ENCODE assay signal across 9 mouse cellular contexts in genomic region chr14:33250956-33251745, GRCm38 (mm10). TPM values are rescaled to one million over a fixed set of nuclear protein-coding genes. Genes with fewer than 3 reads are reported as not detected.
A peak's percentile ranks its signal among the peaks of the same experiment; 100 is the strongest.
DNase-seq lines count a peak whose midpoint lies in the region; ATAC-seq and TF ChIP-seq lines count a peak whose summit lies in the region.
"Had no signal": no experiment of that assay in that cellular context is flagged by ENCODE, and none has a peak within 500 bp of the region (broad histone marks: within the 10 kb centered on the region; RNA-seq: fewer than 3 reads in every experiment).

No protein-coding gene starts in this region.

- H3K27ac ChIP-seq in kidney, adult 2 months (ENCODE audit: insufficient read depth, low read depth, low read length), result no peak overlapping the region
- peak overlapping the region; percentile 51; the same call in 1 of the 2 replicates for H3K27ac ChIP-seq in brown adipose tissue, adult 24 weeks (replicated peaks; ENCODE audit: low read depth, low read length)
- no peak overlapping the region for H3K27ac ChIP-seq in hindbrain, embryonic 16.5 days (ENCODE audit: low read depth, low read length)
- H3K27ac ChIP-seq in midbrain, embryonic 16.5 days (ENCODE audit: low read length), result no peak overlapping the region
- no peak overlapping the region for H3K27ac ChIP-seq in layer of hippocampus, adult 2 months

- TF ChIP-seq POLR2A in kidney, adult 2 months (IDR thresholded peaks at IDR 0.05; ENCODE audit: low read depth, low read length), result no peak

- intact Hi-C loops in gastrocnemius, postnatal 14 days (cut with DNase I; ENCODE audit: low total_unique reads), result no loop called here

- H3K4me1 ChIP-seq in kidney, adult 2 months (ENCODE audit: control insufficient read depth, insufficient read depth, low read length), result 0 out of 2 replicates have a peak, but pooled peaks cover 3% of the 10 kb centered on the region
- H3K4me1 ChIP-seq in brown adipose tissue, adult 24 weeks (ENCODE audit: control insufficient read depth, insufficient read depth, insufficient read length, low read length), result peaks cover 15% of the 10 kb centered on the region
- peaks cover 10% of the 10 kb centered on the region for H3K4me1 ChIP-seq in hindbrain, embryonic 16.5 days (ENCODE audit: control insufficient read depth, insufficient read depth, low read depth, low read length)
- H3K4me1 ChIP-seq in midbrain, embryonic 16.5 days (ENCODE audit: control insufficient read depth, insufficient read depth, low read length), result peaks cover 12% of the 10 kb centered on the region

- peak overlapping the region; percentile 66 for H3K4me2 ChIP-seq in hindbrain, embryonic 16.5 days (ENCODE audit: low read length)
- H3K4me2 ChIP-seq in midbrain, embryonic 16.5 days (ENCODE audit: low read length), result peak overlapping the region; percentile 92

- no peak overlapping the region; the same call in 1 of the 2 replicates for H3K9ac ChIP-seq in hindbrain, embryonic 16.5 days (ENCODE audit: low read depth, low read length)
- H3K9ac ChIP-seq in midbrain, embryonic 16.5 days (ENCODE audit: low read depth, low read length), result no peak overlapping the region; the same call in 1 of the 2 replicates

- ATAC-seq in hindbrain, embryonic 16.5 days, result no peak
- ATAC-seq in midbrain, embryonic 16.5 days, result no peak
- ATAC-seq: Patski had no signal

- no peaks in the 10 kb centered on the region for H3K36me3 ChIP-seq in kidney, adult 2 months (ENCODE audit: control insufficient read depth, insufficient read depth, low read length)
- no peaks in the 10 kb centered on the region for H3K36me3 ChIP-seq in hindbrain, embryonic 16.5 days (ENCODE audit: control insufficient read depth, insufficient read depth, low read length)
- H3K36me3 ChIP-seq in midbrain, embryonic 16.5 days (ENCODE audit: control insufficient read depth, insufficient read depth, low read length), result no peaks in the 10 kb centered on the region

- H3K9me3 ChIP-seq in hindbrain, embryonic 16.5 days (ENCODE audit: control insufficient read depth, low read length), result no peaks in the 10 kb centered on the region
- H3K9me3 ChIP-seq in midbrain, embryonic 16.5 days (replicated peaks; ENCODE audit: control insufficient read depth, low read length, poor library complexity, severe bottlenecking), result no peaks in the 10 kb centered on the region

- DNase-seq in kidney, adult 2 months, result no peak
- DNase-seq in kidney, postnatal 10 days, result no peak
- DNase-seq in thymus, postnatal 25 days, result no peak
- DNase-seq in gastrocnemius, postnatal 14 days, result no peak
- no peak for DNase-seq in layer of hippocampus, adult 2 months (ENCODE audit: low spot score in 2 of 2)

- no peak for TF ChIP-seq CTCF in kidney, adult 2 months (conservative IDR thresholded peaks at IDR 0.05; ENCODE audit: insufficient read depth, insufficient read length, low read depth, low read length)
- no peak for TF ChIP-seq CTCF in layer of hippocampus, adult 2 months (conservative IDR thresholded peaks at IDR 0.05)

- no peaks in the 10 kb centered on the region for H3K27me3 ChIP-seq in kidney, adult 2 months (replicated peaks; ENCODE audit: control insufficient read depth, insufficient read depth, low read length)
- H3K27me3 ChIP-seq in hindbrain, embryonic 16.5 days (replicated peaks; ENCODE audit: control insufficient read depth, insufficient read depth, low read length), result peaks cover 2% of the 10 kb centered on the region; the same call in 1 of the 2 replicates
- peaks cover 3% of the 10 kb centered on the region for H3K27me3 ChIP-seq in midbrain, embryonic 16.5 days (ENCODE audit: control insufficient read depth, insufficient read depth, low read depth, low read length)
- H3K27me3 ChIP-seq: Patski had no signal

- H3K4me3 ChIP-seq in kidney, adult 2 months (ENCODE audit: insufficient read depth, low read depth, low read length), result peak overlapping the region; percentile 20; the same call in 1 of the 2 replicates
- peak overlapping the region; percentile 52 for H3K4me3 ChIP-seq in brown adipose tissue, adult 24 weeks (ENCODE audit: insufficient read depth, low read depth, low read length)
- H3K4me3 ChIP-seq in hindbrain, embryonic 16.5 days (ENCODE audit: low read length), result peak overlapping the region; percentile 37
- peak overlapping the region; percentile 44 for H3K4me3 ChIP-seq in midbrain, embryonic 16.5 days (ENCODE audit: low read depth, low read length)
- no peak overlapping the region; the same call in 1 of the 2 replicates for H3K4me3 ChIP-seq in layer of hippocampus, adult 2 months

- WGBS in kidney, adult 2 months, result 11% methylated on average over 13 of the region's 13 CpGs
- WGBS in hindbrain, embryonic 16.5 days, result 7% methylated on average over 13 of the region's 13 CpGs
- 6% methylated on average over 13 of the region's 13 CpGs for WGBS in midbrain, embryonic 16.5 days

RNA-seq across cellular contexts. Expression of gene Arhgap22, which starts 37.3 kb away (rescaled TPM):
- polyA plus RNA-seq in kidney, adult 2 months (2012; rRNA removed), result 9.0 and 15.7 TPM in 2 replicates
- 0.95 and 2.2 TPM in 2 replicates for polyA plus RNA-seq in brown adipose tissue, adult 24 weeks (2012; ENCODE audit: insufficient read depth, insufficient read length, missing spikeins)
- polyA plus RNA-seq in hindbrain, embryonic 16.5 days (2015; fragmentation: Nextera tagmentation; extraction: Ambion mirVana), result 4.4 and 4.5 TPM in 2 replicates
- polyA plus RNA-seq in midbrain, embryonic 16.5 days (2015; fragmentation: Nextera tagmentation; extraction: Ambion mirVana), result 1.6 and 2.6 TPM in 2 replicates
- total RNA-seq in gastrocnemius, postnatal 14 days (2021), result 1 to 10 TPM in 1 of 2 experiments, under 1 TPM in 1; 0.86 to 2.1 TPM
- 10 to 100 TPM in 1 of 2 experiments, 1 to 10 TPM in 1; 9.6 to 11.3 TPM for total RNA-seq in layer of hippocampus, adult 2 months (2021)
